In the genomic region with DNA sequence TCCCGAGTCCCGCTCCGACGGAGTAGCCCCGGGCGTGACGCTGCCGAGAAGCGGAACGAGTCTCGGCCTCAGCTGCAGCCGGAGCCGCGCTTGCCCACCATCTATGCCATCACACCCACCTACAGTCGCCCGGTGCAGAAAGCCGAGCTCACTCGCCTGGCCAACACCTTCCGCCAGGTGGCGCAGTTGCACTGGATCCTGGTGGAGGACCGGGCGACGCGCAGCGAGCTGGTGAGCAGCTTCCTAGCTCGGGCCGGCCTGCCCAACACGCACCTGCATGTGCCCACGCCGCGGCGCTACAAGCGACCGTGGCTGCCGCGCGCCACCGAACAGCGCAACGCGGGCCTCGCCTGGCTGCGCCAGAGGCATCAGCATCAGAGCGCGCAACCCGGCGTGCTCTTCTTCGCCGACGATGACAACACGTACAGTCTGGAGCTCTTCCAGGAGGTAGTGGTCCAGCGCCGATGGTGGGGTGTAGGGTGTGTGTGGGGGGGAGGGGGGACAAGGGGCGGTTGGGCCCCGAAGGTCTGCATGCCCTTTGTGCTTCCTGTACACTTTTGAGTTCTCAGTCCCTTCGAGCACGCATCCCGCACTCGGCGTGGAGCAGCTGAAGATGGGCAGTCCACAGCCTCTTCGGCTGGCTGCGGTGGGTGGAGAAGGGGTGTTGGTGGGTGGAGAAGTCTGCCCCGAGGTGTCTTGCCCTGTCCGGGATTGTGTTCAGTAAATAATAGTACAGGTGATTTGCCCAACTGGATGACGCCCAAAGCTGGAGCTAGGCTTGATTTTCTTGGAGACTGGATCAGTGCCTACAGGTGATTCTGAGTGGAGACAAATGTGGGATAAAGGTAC, we compare ENCODE assay signal across 7 mouse cellular contexts. TPM values are rescaled to one million over a fixed set of nuclear protein-coding genes. Genes with fewer than 3 reads are reported as not detected.
DNase-seq lines count a peak whose midpoint lies in the region; ATAC-seq and TF ChIP-seq lines count a peak whose summit lies in the region.

No protein-coding gene starts in this region.

- intact Hi-C loops in heart, adult 2 months (cut with DNase I): loop anchor here (2.0 to 5.0 kb wide), 3 partner anchors 30 to 409 kb away; no protein-coding TSS in a partner anchor

- DNase-seq in adrenal gland, postnatal 4 days (ENCODE audit: low spot score in 2 of 2): peak; percentile 77 to 78
- peak; percentile 82 to 89 for DNase-seq in heart, adult 2 months
- DNase-seq in kidney, adult 2 months: peak; percentile 93
- DNase-seq in limb, embryonic 11.5 days (ENCODE audit: low spot score): peak; percentile 99
- DNase-seq in midbrain, embryonic 14.5 days: peak; percentile 99
- peak; percentile 61 to 87 for DNase-seq in spleen, adult 2 months (ENCODE audit: low read depth in 1 of 2, low spot score in 2 of 2)

- no peaks in the 10 kb centered on the region for H3K9me3 ChIP-seq in embryonic facial prominence, embryonic 13.5 days
- H3K9me3 ChIP-seq in limb, embryonic 11.5 days (ENCODE audit: control insufficient read depth, low read length): no peaks in the 10 kb centered on the region
- H3K9me3 ChIP-seq in midbrain, embryonic 14.5 days (ENCODE audit: control insufficient read depth, low read length): no peaks in the 10 kb centered on the region

- peak overlapping the region; percentile 65; the same call in 1 of the 2 replicates for H3K9ac ChIP-seq in embryonic facial prominence, embryonic 13.5 days
- no peak overlapping the region for H3K9ac ChIP-seq in heart, adult 2 months (ENCODE audit: low read depth, low read length)
- H3K9ac ChIP-seq in limb, embryonic 11.5 days (ENCODE audit: low read length): no peak overlapping the region
- H3K9ac ChIP-seq in midbrain, embryonic 14.5 days (replicated peaks; ENCODE audit: low read length): peak overlapping the region; percentile 77

- peaks cover 20% of the 10 kb centered on the region for H3K4me1 ChIP-seq in embryonic facial prominence, embryonic 13.5 days
- no peaks in the 10 kb centered on the region for H3K4me1 ChIP-seq in heart, adult 2 months (ENCODE audit: control insufficient read depth, insufficient read depth, low read length)
- no peaks in the 10 kb centered on the region; the same call in 1 of the 2 replicates for H3K4me1 ChIP-seq in kidney, adult 2 months (ENCODE audit: control insufficient read depth, insufficient read depth, low read length)
- 0 out of 2 replicates have a peak, but pooled peaks cover 4% of the 10 kb centered on the region for H3K4me1 ChIP-seq in limb, embryonic 11.5 days (ENCODE audit: control insufficient read depth, insufficient read depth, low read length)
- peaks cover 13% of the 10 kb centered on the region for H3K4me1 ChIP-seq in midbrain, embryonic 14.5 days (ENCODE audit: control insufficient read depth, insufficient read depth, low read length)
- peaks cover 8% of the 10 kb centered on the region; the same call in 1 of the 2 replicates for H3K4me1 ChIP-seq in spleen, adult 2 months (ENCODE audit: control insufficient read depth, insufficient read depth, insufficient read length)

- TF ChIP-seq EP300 in heart, adult 2 months (IDR thresholded peaks at IDR 0.05; ENCODE audit: insufficient read depth, low read depth, low read length): no peak

- no peaks in the 10 kb centered on the region for H3K36me3 ChIP-seq in embryonic facial prominence, embryonic 13.5 days
- H3K36me3 ChIP-seq in heart, adult 2 months (ENCODE audit: control insufficient read depth, insufficient read depth, low read length): no peaks in the 10 kb centered on the region
- no peaks in the 10 kb centered on the region for H3K36me3 ChIP-seq in kidney, adult 2 months (ENCODE audit: control insufficient read depth, insufficient read depth, low read length)
- H3K36me3 ChIP-seq in limb, embryonic 11.5 days (ENCODE audit: control insufficient read depth, insufficient read depth, low read length): no peaks in the 10 kb centered on the region
- no peaks in the 10 kb centered on the region for H3K36me3 ChIP-seq in midbrain, embryonic 14.5 days (ENCODE audit: control insufficient read depth, insufficient read depth, low read length)
- no peaks in the 10 kb centered on the region for H3K36me3 ChIP-seq in spleen, adult 2 months (ENCODE audit: control insufficient read depth, insufficient read depth, low read length)

- H3K4me3 ChIP-seq in embryonic facial prominence, embryonic 13.5 days: peak overlapping the region; percentile 62
- peak overlapping the region; percentile 39 for H3K4me3 ChIP-seq in heart, adult 2 months
- peak overlapping the region; percentile 69 for H3K4me3 ChIP-seq in kidney, adult 2 months (ENCODE audit: insufficient read depth, low read depth, low read length)
- peak overlapping the region; percentile 53 for H3K4me3 ChIP-seq in limb, embryonic 11.5 days (ENCODE audit: low read depth, low read length)
- peak overlapping the region; percentile 72 for H3K4me3 ChIP-seq in midbrain, embryonic 14.5 days (replicated peaks; ENCODE audit: low read depth, low read length)
- H3K4me3 ChIP-seq in spleen, adult 2 months (ENCODE audit: extremely low read depth, insufficient read depth, insufficient read length): peak overlapping the region; percentile 43; the same call in 1 of the 2 replicates

- no peaks in the 10 kb centered on the region for H3K79me2 ChIP-seq in heart, adult 2 months (replicated peaks; ENCODE audit: control insufficient read depth, insufficient read depth, low read length)

- peak; percentile 93 for TF ChIP-seq CTCF in heart, adult 2 months (IDR thresholded peaks at IDR 0.05)
- TF ChIP-seq CTCF in kidney, adult 2 months (conservative IDR thresholded peaks at IDR 0.05; ENCODE audit: insufficient read depth, insufficient read length, low read depth, low read length): peak; percentile 92
- TF ChIP-seq CTCF in spleen, adult 2 months (IDR thresholded peaks at IDR 0.05; ENCODE audit: extremely low read depth, insufficient read depth, insufficient read length, insufficient replicate concordance): peak; percentile 89

- peak; percentile 82 for ATAC-seq in embryonic facial prominence, embryonic 13.5 days (ENCODE audit: insufficient number of reproducible peaks, insufficient read depth, low FRiP score, low TSS enrichment, low read depth)
- peak; percentile 88 for ATAC-seq in limb, embryonic 11.5 days (ENCODE audit: insufficient number of reproducible peaks, low FRiP score, low TSS enrichment, low read depth)
- peak; percentile 90 for ATAC-seq in midbrain, embryonic 14.5 days (ENCODE audit: low FRiP score, low TSS enrichment)

- peaks cover 80% of the 10 kb centered on the region for H3K27me3 ChIP-seq in embryonic facial prominence, embryonic 13.5 days
- H3K27me3 ChIP-seq in heart, adult 2 months (ENCODE audit: control insufficient read depth, insufficient read depth, low read length): peaks cover 12% of the 10 kb centered on the region; the same call in 1 of the 2 replicates
- no peaks in the 10 kb centered on the region for H3K27me3 ChIP-seq in kidney, adult 2 months (replicated peaks; ENCODE audit: control insufficient read depth, insufficient read depth, low read length)
- peaks cover 33% of the 10 kb centered on the region for H3K27me3 ChIP-seq in limb, embryonic 11.5 days (ENCODE audit: control insufficient read depth, insufficient read depth, low read length)
- H3K27me3 ChIP-seq in midbrain, embryonic 14.5 days (ENCODE audit: control insufficient read depth, insufficient read depth, low read length): peaks cover 10% of the 10 kb centered on the region
- H3K27me3 ChIP-seq in spleen, adult 2 months (ENCODE audit: control insufficient read depth, insufficient read depth, low read length): peaks cover 15% of the 10 kb centered on the region

- H3K4me2 ChIP-seq in embryonic facial prominence, embryonic 13.5 days: peak overlapping the region; percentile 99
- peak overlapping the region; percentile 98 for H3K4me2 ChIP-seq in limb, embryonic 11.5 days (ENCODE audit: low read depth, severe bottlenecking)
- peak overlapping the region; percentile 92 for H3K4me2 ChIP-seq in midbrain, embryonic 14.5 days (ENCODE audit: low read length)

- WGBS in embryonic facial prominence, embryonic 13.5 days: 1% methylated on average over 64 of the region's 65 CpGs
- 3% methylated on average over 65 of the region's 65 CpGs for WGBS in heart, adult 2 months
- WGBS in kidney, adult 2 months: 2% methylated on average over 65 of the region's 65 CpGs
- WGBS in limb, embryonic 11.5 days: 1% methylated on average over 61 of the region's 65 CpGs
- WGBS in midbrain, embryonic 14.5 days: under 1% methylated on average over 65 of the region's 65 CpGs
- 4% methylated on average over 65 of the region's 65 CpGs for WGBS in spleen, adult 2 months

- no peak overlapping the region for H3K27ac ChIP-seq in embryonic facial prominence, embryonic 13.5 days
- no peak overlapping the region for H3K27ac ChIP-seq in heart, adult 2 months
- H3K27ac ChIP-seq in kidney, adult 2 months (ENCODE audit: insufficient read depth, low read depth, low read length): no peak overlapping the region
- no peak overlapping the region for H3K27ac ChIP-seq in limb, embryonic 11.5 days (replicated peaks; ENCODE audit: low read depth, low read length)
- peak overlapping the region; percentile 81 for H3K27ac ChIP-seq in midbrain, embryonic 14.5 days (replicated peaks; ENCODE audit: low read depth, low read length)
- no peak overlapping the region for H3K27ac ChIP-seq in spleen, adult 2 months (ENCODE audit: insufficient read depth, low read length)

- TF ChIP-seq POLR2A in heart, adult 2 months (IDR thresholded peaks at IDR 0.05; ENCODE audit: insufficient read depth, low read depth, low read length): no peak
- TF ChIP-seq POLR2A in kidney, adult 2 months (IDR thresholded peaks at IDR 0.05; ENCODE audit: low read depth, low read length): no peak
- TF ChIP-seq POLR2A in spleen, adult 2 months (IDR thresholded peaks at IDR 0.05; ENCODE audit: low read depth, low read length): no peak

RNA-seq across cellular contexts. Expression of gene B3gat2, which starts 1.5 kb away (rescaled TPM):
- total RNA-seq in adrenal gland, postnatal 4 days (2021): 1 to 10 TPM in 1 of 2 experiments, under 1 TPM in 1; 0.42 to 4.2 TPM
- 0.67 and 1.3 TPM in 2 replicates for polyA plus RNA-seq in embryonic facial prominence, embryonic 13.5 days (2015; fragmentation: Nextera tagmentation; extraction: Ambion mirVana)
- total RNA-seq in heart, adult 2 months (2021): not detected
- not detected in 2 replicates for polyA plus RNA-seq in heart, adult 2 months (2012; rRNA removed)
- 58.8 and 81.1 TPM in 2 replicates for polyA plus RNA-seq in kidney, adult 2 months (2012; rRNA removed)
- 0.54 and 0.77 TPM in 2 replicates for polyA plus RNA-seq in limb, embryonic 11.5 days (2014; fragmentation: Nextera tagmentation; extraction: Ambion mirVana)
- 11.1 and 15.4 TPM in 2 replicates for polyA plus RNA-seq in midbrain, embryonic 14.5 days (2014; fragmentation: Nextera tagmentation; extraction: Ambion mirVana)
- polyA plus RNA-seq in spleen, adult 2 months (2012; rRNA removed): not detected in 2 replicates

Comparison
In these comparisons a context has a peak if more than half of its experiments do, and no peak if none do; other contexts are left out.
1. H3K9ac ChIP-seq: peak in embryonic facial prominence, embryonic 13.5 days (single experiment) and midbrain, embryonic 14.5 days (single experiment); none in heart, adult 2 months (single experiment) and limb, embryonic 11.5 days (single experiment).
2. Peak in every context shown above with its lines, with median percentiles within 50 percentile points of each other: DNase-seq, ATAC-seq, H3K4me2 ChIP-seq, H3K4me3 ChIP-seq and CTCF ChIP-seq.